Mouse (Mus musculus) left cerebral cortex, adult 8-10 months (tissue): ENCODE data around the gene Acnat1. TPM values are rescaled to one million over a fixed set of nuclear protein-coding genes. Genes with fewer than 3 reads are reported as not detected.
"Not testable (repeated sequence)": the region's sequence is repeated elsewhere in the genome, so short reads cannot be mapped to it uniquely, and the experiment has no call there.

Source experiments
- DNase-seq, 2 experiments: peaks; one replicate each; pipeline ENCODE4 v3.0.0; 2022; ENCODE audit warnings: low spot score in 2 of 2
- total RNA-seq, 4 experiments: library from RNA; stranded (reverse); gene quantifications; 2 replicates each; pipeline ENCODE4 v1.2.4; 2022

The Acnat1 gene
- total RNA-seq: not detected

DNA sequence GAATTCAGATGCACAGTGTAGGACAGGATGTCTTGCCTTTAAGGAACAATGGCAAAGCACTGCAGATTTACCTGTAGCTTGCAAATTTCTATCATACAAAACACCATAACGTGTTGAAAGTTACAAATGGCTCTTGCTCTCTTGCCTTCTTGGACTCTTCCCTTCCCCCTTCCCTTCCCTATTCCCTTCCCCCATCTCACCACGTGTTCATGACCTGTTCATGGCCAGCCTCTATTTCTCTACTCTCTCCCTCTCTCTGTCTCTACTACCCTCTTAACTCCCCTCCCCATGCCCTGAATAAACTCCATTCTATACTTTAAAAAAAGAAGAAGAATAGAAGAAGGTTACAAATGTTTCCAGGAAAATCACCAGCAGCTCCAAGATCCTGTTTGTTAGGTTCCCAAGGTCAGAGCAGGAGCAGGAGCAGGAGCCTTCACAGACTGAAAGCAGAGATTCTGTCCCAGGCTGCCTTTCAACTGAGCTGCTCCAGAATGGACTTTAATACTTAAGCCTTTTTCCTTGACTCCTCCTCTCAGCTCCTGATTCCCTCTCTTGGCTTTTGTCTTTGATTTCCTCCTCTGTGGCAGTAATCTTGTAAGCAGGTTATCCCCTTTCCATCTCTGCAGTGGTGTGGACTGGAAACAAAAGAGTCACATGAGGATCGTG is at the start of gene Acnat1:
TSS of gene Acnat1 (minus strand) at position 478 of the 666 bp plus-strand sequence.
- DNase-seq: no peak

DNA sequence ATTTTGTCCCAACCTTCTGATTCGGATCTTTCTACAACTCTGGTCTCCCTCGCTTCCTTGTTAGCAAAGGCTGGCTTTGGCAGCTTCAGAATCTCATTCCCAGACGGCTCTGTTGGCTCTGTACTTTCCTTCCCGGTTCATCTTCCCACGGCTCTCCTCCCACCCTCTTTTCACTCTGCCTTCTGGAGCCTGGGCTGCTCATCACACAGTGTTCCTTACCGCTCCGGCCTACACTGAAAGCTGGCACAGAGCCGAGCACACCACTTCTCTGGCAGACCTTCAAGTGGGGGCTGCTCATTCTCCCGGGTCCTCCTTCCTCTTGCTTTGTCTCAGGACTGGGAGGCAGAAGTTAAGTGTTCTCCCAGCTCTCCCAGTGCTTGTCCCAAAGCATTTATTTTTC is 48.9 kb upstream of the Acnat1 start:
- DNase-seq: peak; percentile 66 to 88

DNA sequence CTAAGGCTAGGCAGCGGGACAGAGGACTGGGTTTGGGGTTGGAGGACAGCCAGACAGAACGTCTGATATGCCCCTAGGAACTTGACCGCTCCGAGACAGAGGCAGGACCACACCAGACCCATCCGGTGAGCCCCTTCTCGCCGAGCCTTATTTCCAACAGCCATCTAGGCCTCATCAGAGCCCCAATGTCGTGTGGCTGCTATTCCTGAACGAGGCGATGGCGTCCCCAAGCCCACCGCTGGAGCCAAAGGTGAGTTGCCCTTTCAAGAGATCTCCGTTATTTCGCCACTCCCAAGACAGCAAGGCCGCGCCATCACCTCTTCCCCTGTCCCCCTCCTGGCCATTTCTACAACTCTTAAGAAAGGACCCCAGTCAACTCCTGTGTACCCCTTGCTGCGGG is 47.6 kb upstream of the Acnat1 start:
- DNase-seq: no peak

DNA sequence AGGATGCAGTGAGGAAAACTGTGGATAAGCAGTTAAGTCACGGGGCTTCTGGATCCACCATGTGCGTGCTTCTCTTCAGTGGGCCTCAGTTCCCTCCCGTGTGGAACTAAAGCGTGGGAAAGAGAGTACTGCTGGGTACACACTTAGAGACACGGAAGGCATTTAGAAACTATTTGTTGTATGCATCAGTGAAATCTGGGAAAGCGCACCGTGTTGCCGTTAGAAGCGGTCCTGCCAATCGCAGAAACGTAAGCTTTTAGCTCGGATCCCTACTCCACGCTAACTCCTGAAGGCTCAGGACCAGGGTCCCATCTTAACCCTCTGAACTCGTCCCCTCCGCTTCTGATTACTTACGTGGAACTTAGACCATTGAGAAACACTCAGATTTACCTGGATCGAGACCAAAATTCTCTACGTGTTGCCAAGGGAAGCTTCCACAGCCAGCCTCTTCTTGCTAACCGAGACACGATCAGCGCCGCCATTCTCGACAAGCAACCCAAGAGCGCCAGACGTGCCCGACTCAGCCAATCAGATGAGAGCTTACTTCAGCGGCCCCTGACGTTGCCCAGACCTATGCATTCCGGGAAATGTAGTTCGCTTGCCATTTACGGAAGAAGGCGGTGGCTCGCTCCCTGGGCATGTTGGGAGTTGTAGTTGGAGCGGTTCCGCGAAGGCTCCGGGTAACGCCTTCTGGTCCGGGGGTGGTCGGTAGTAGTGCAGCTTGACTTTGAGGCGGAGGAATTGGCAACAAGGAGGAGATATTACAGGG is 47.0 kb upstream of the Acnat1 start, which contains the start of the genes Mrpl50 and Zfp189:
TSS of gene Mrpl50 (minus strand) at position 522 of the 769 bp plus-strand sequence.
TSS of gene Zfp189 (plus strand) at position 605 of the 769 bp plus-strand sequence.
- DNase-seq: peak; percentile 85 to 97

DNA sequence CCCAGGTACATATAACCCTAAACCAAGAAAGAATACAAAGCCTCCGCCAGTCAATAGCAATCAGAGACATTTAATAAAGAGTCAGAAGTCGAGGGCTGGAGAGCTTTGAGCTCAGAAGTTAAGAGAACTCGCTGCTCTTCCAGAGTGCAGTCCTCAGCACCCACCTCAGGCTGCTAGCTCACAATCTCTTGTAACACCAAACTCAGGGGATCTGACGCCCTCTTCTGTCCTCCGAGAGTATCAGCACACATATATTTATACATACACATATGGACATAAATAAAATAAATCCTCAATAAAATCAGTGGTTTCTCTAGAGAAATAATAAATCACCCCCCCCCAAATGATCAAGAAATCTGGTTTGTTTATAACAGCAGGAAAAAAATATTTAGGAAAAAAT is 45.8 kb upstream of the Acnat1 start:
- no peak for DNase-seq

DNA sequence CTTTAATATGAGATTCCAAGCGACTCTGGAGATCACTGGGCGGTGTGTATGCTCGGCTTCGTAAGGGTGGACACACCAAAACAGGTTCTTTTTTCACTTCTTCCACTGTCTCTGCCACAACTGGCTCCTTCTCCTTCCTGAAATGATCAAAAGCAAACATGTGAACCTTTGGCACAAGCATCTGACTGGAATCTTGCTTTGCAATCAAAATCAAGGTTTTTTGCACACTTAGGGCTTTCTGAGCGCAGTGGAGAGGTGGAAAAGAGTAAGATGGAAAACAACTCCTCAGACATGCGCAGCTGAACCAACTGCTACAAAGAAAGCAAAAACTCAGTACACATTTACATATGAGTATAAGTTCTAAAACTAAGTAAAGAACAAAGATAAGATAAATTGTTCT is 40.7 kb upstream of the Acnat1 start:
- DNase-seq: no peak

DNA sequence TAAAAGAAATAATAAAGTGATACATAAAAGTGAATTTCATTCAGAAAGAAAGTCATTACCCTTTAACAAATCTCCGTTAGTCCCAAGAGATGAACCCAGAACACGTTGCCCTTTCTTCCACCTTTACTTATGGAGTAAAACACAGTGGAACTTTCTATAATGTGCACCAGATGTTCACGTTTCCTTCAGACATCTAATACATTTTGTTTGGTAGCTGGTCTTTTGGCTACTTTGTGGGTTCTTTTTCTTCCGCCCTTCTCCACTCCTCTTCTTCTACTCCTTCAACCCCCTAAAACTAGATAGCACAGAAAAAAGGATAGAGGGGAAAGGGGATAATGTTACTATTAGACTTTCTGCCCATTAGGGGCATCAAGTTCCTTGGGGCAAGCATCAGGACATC is 38.9 kb upstream of the Acnat1 start:
- no peak for DNase-seq

DNA sequence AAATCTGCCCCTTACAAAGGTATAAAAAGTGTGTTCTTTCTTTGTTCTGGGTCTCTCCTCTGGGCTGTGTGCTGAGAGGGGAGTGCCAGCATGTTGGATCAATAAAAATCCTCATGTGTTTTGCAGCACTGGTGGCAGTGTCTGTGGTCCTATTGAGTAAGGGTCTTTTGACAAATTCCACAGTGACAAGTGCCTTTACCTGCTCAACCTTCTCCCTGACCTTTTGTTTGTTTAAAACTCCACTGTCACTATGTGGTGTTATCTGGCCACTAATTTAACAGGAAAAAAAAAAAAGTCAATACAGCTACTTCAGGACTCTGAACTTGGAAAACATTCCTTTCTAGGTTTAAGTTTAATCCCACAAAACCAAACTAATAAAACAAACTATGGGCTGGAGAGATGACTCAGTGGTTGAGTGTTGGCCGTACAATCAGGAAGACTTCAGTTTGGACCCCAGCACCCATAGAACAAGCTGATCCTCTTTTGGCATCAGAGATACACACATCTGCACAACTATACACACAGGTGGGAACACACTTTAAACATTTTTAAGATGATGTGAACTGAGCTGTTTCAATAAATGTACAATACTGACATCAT is 36.6 kb upstream of the Acnat1 start:
- DNase-seq: not testable (repeated sequence)

DNA sequence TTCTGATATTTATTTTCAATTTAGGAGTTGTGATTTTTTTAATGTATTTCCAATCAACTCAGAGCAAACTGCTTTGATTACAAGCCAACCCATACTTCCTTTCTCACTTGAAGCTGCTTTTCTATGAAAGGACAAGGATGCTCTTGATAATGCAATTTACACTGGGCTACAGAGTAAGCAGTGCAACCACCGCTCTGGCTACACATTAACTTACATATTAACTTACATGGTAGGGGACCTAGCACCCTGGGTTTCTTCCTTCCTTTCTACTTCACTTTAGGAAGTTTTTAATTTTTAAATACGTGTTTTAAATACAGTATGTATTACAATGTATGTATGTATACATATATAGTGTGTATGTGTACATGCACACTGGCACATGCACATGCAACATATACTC is 35.5 kb upstream of the Acnat1 start:
- DNase-seq: no peak

DNA sequence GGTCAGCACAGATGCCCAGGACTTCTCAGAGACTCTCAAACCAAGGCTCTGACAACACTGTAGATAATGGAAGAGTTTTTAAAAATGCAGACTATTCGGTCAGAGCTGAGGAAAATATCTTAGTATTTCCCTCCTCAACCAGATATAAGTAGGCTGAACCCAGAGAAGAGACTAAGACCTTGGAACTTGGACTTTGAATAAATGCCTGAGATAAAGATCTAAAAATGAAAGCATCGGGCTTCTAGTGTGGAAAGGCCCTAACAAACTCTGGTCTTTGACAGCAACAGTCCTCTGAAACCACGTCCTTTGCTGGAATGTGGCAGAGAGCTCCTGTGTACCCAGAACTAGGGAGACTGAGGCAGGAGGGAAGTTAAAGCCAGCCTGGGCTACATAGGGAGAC is 32.7 kb upstream of the Acnat1 start, which contains the start of gene Baat:
TSS of gene Baat (minus strand) at position 172 of the 400 bp plus-strand sequence.
- no peak for DNase-seq

DNA sequence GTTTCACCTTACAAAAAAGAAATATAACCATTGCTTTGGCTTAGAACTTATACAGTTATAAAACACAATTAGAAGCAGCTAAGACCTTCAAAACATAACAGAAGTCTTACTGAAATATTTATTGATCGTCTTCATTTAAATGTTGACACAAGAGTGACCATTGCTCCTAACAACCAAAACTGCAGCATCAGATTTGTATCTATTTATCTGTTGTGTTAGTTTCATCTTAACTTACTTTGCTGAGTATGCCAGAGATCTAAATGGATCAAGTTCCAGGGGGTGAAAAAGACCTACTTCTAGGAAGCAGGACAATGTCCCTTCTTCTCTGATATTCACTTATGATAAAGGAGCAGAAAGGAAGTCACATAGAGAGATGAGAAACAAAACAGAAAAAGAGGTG is 29.9 kb upstream of the Acnat1 start:
- no peak for DNase-seq

DNA sequence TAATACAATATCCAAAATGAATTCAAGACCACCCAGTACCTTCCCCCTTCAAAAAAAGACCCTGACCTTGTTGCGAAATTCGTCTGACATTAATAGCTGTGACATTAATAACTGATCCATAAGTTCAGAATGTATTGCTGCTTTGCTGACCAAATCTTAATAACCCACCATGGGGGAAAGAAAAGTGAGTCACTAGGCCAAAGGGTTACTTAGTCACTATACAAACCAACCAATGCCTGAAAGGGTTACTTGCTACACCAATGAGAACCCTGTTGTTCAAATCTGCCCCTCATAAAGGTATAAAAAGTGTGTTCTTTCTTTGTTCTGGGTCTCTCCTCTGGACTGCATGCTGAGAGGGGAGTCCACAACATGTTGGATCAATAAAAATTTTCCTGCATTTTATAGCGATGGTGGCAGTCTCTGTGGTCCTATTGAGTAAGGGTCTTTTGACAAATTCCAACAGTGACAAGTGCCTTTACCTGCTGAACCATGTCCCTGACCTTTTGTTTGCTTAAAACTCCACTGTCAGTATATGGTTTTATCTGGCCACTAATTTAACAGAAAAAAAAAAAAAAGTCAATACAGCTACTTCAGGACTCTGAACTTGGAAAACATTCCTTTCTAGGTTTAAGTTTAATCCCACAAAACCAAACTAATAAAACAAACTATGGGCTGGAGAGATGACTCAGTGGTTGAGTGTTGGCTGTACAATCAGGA is 12.4 kb upstream of the Acnat1 start:
- not testable (repeated sequence) for DNase-seq

DNA sequence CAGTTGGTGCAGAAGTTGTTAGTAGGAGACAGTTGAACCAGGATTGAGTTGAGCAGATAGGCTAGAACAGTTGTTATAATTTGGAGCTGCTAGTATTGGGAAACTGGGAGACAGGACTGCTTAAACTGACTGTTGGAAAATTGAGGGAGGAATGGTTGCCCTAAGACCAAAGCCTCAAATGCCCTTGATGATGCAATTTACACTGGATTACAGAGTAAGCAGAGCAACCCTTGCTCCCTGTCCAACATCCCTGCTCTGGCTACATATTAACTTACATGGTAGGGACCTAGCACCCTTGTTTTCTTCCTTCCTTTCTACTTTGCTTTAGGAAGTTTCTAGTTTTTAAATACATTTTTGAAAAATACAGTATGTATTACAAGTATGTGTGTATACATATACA is 11.7 kb upstream of the Acnat1 start:
- no peak for DNase-seq

DNA sequence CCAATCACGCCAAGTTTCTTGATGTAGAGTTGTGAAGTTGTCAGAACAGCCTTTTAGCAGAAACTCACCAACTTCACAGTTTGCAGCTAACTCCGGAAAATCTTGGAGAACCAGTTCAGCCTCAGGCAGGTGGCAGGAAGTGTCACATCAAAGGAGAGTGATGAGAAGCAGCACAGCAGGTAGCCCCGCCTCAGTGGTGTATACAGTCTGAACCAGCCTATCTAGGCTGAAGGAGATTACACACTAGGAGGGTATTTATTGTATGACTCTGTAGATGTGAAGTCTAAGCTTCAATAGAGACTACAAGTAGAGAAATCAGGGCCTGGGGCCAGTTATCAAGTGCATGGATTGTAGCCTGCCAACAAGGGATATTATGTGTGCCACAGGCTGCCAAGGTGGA is 7.2 kb upstream of the Acnat1 start:
- DNase-seq: no peak

DNA sequence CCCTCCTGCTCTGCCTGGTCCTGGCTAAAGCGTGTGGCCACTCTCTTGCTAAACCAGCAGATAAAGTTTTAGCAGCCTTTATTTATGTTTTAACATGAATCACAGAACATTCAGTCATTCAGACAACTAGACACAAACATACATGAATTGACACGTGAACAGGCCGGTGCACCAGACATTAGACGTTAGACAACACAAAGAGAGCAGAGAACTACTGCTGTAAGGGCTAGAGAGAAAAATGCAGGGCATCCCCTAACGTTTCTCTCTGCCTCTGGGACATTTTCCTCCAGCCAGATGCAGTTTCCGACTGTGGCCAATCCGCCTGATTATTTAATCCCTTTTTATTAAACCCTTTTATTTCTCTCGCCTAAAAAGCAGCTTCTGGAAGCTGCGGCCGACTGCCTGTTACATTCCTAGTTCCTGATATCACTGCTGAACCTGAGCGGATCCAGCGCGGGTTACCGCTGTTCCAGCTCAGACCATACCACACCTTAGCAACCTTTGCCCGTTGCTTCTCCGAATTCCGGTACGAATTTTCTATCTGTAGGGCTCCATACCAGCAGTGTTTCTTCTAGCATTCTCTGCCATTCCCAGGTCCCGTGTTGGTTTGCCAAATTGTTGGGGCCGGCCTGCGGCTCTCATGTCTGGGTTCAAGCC is 6.5 kb upstream of the Acnat1 start:
- no peak for DNase-seq

DNA sequence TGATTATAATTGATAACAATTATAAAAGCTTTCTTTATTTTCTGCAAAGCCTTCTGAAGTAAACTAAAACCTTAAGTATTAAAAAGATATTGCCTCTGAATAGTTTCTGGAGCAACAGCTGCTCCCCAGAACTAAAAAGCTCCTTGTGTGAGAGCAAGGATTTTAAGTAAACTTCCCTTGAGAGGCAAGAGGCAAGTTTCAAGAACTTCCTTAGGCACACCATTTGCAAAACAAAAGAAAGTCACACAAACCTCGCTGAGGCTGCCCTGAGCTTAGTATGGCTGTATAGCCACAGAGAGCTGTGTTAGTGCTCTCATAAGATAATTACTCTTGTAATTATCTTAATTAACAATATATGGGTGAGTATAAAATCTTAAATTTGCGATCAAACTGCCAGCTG is 5.3 kb upstream of the Acnat1 start:
- not testable (repeated sequence) for DNase-seq

DNA sequence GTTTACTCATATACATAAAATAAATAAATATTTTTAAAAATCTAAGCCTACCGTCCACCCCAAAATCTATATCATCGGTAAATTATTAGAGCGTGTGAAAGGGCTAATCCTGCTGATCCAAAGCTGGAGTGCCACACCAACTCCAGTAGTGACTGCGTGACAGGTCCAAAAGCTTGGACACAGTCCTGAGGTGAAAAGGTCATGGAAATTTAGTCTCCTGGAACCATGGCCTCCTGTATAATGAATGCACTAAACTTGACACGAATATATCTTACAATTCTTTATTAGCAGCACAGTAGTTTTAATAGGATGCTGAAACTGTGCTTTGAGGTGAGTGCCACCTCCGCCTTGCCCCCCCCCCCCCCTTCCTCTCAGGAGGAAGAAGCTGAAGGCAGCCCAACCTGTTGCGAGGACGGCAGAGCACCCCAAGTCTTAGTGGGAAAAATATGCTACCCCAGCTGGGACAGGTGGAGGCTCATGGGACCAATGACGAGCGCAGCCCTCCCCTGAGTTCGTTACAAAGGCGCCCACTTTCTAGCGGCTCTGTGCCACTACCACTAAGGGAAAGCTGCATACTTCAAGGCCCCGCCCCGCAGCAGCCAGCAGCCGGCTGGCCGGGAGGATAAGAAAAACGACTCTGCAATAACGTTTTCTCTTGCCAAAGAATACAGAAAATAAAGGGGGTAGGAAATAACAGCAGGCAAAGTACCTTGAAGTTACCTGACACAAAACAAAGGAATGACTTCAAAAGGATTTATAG is 4.6 kb upstream of the Acnat1 start:
- no peak for DNase-seq

DNA sequence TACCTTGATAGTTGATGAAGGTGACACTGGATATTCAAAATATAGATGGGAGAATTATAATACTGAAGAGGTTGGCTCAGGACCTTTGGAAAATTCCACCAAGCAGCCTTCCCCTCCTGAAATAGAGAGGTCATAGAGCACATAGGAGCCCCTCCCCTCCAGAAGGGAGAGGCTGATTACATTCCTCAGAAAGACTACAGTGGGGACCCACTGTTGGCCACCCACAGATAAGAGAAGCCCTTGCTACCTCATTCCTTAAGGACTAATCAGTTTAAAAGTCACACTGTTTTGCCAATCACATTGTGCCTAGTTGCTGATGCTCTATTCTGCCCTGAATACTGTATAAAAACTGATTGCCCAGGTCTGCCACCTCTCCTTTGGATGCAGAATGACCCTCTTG is 871 bp upstream of the Acnat1 start:
- no peak for DNase-seq

DNA sequence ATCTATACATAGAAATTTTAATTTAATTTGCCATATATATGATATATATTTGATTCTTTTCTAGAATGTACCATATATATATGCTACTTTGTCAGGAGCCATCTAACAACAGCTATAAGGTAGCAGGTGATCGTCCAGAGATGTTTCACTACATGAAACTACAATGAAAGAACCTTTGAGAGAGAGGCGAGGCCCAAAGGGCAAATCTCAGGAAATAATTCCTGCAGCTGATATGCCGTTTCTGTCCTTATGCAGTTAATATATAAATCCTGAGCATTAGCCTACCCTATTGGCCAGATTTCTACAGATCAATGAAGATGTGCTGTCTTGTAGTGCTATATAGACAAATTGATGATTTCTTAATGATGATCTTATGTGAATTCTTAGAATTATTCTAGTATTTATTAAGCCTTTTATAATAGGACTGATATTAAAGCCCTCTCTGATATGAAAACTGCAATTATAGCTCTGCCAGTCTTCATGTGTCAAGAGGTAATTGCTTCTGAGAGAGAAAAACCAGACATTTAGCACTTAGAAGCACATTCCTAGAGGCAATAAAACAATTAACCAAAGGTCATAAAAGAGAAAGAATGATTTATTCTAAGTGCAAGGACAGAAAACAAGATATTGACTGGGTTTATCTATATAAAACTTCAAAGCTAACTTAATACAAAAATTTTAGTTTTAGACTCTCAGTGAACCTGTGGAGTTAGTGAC is 4.1 kb downstream of the Acnat1 start:
- no peak for DNase-seq

DNA sequence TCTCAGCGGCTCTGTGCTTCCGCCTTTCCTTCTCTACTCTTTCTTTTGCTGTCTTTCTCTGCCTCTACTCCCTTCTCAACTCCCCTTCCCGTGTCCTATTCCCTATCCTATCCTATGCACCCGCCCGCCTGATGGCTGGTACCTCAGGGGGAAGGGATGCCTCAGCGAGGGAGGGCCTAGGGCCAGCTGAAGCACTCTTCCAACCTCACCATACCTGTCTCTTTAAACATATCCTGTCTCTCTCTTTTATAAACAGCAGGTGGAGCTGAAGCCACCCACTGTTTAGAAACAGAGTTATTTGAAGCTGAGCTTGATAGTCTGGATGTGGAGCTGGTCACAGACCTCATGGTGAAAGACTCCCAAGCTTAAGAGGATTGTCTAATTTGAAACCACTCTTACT is 6.4 kb downstream of the Acnat1 start:
- no peak for DNase-seq
